Mouse (Mus musculus): ENCODE data around the gene Slc35g1. TPM values are rescaled to one million over a fixed set of nuclear protein-coding genes. Genes with fewer than 3 reads are reported as not detected.

Slc35g1 gene
- polyA plus RNA-seq, 1 experiment, result 2.8 TPM

- TF ChIP-seq CTCF (IDR thresholded peaks at IDR 0.05; ENCODE audit: borderline replicate concordance, insufficient read depth, low read length), result no peak
- Histone ChIP-seq H3K4me1 (ENCODE audit: control insufficient read depth, insufficient read depth, low read length) (no peaks in the 10 kb centered on the region), H3K4me3 (ENCODE audit: insufficient read depth, low read length) (no peak overlapping the region), H3K27ac (ENCODE audit: insufficient read depth, low read length) (no peak overlapping the region)
These were observed 50.0 kb downstream of the Slc35g1 start for GRCm38 (mm10) chr19:38445758-38446157.

Other genes with a start within 250 kb of the Slc35g1 start
- gene Fra10ac1, start 171.8 kb upstream of the Slc35g1 start, polyA plus RNA-seq (2011; ENCODE audit: insufficient read length, low read depth, missing spikeins), result 19.3 and 21.2 TPM in 2 replicates
- 0.16 TPM in 1 of 2 replicates, not detected in the other for gene Lgi1, start 131.4 kb upstream of the Slc35g1 start, polyA plus RNA-seq (2011; ENCODE audit: insufficient read length, low read depth, missing spikeins)
- gene Plce1, start 85.1 kb downstream of the Slc35g1 start, polyA plus RNA-seq (2011; ENCODE audit: insufficient read length, low read depth, missing spikeins), result 6.0 and 10.8 TPM in 2 replicates

All from embryonic fibroblast, embryonic 13.5 days (primary cell).